Mouse (Mus musculus) MEL (cell line): ENCODE measurements at regions not wholly inside any gene's neighbourhood (a gene's known extent, or its start where the extent isn't known, plus 50 kb on each side); places are given as distances from the start of the nearest gene placed in this dataset.

Experiments
- CHD2 ChIP-seq: IDR thresholded peaks from 2 replicates; pipeline ENCODE4 v1.6.1; 2011; ENCODE audit warnings: low read length, improper control_type of control experiment
- CTCF ChIP-seq, 3 experiments: IDR thresholded peaks in 2 of 3; conservative IDR thresholded peaks in 1 of 3; 2 replicates each; pipeline ENCODE4 v1.5.1; 2011 to 2012; ENCODE audit warnings: low read length in 3 of 3, low read depth in 2 of 3, mild to moderate bottlenecking in 2 of 3, improper control_type of control experiment in 1 of 3, inconsistent platforms in 1 of 3, mixed read lengths in 1 of 3, moderate library complexity in 1 of 3; ENCODE audit not compliant: control insufficient read depth in 1 of 3, insufficient read depth in 1 of 3, poor library complexity in 1 of 3, severe bottlenecking in 1 of 3
- GABPA ChIP-seq: IDR thresholded peaks from 2 replicates; pipeline ENCODE4 v1.6.1; 2012; ENCODE audit warnings: low read depth, mild to moderate bottlenecking, inconsistent platforms, low read length, improper control_type of control experiment, moderate library complexity
- HCFC1 ChIP-seq: IDR thresholded peaks from 2 replicates; pipeline ENCODE4 v1.6.1; 2012; ENCODE audit warnings: low read depth, mild to moderate bottlenecking, inconsistent platforms, low read length, improper control_type of control experiment, moderate library complexity
- POLR2AphosphoS5 ChIP-seq: IDR thresholded peaks from 2 replicates; pipeline ENCODE4 v1.6.1; 2012; ENCODE audit warnings: low read depth, borderline replicate concordance, mild to moderate bottlenecking, inconsistent platforms, low read length, moderate library complexity, mixed read lengths

DNA sequence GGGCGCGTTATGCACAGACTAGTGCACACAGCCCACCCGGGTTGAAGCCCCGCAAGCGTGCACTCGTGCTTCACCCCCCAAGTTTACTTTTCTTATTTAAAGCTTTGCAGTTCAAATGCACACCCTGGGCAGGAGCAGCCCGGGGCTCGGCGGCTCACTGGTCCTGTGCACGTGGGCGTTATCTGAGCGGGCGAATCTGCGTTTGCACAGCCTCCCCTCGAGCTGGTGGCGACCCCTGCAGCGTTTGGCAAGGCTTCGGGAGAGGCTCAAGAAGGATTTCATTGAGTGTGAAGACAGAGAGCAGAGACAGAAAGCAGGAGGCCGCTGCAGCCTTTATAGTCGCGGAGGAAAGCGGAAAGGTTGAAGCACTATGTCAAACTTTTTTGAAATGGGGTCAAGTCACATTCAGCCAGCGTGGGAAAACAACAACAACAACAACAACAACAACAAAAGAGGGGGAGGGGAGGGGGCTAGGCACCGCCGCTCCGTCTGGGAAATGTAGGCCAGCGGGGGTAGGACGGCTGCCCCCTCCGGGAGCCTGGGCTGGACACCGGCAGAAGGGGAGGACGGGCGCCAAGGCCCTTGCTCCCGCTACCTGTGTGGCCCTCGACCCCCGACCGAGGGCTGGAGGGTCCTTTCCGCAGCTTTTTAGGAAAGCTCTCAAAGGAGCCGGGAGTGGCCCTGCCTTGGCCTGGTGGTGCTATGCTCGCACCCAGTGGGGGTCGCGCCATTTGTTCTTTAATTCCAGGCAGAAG lies 178.7 kb upstream of the Gdi2 start:
- TF ChIP-seq CTCF (IDR thresholded peaks at IDR 0.05 in 2 of 3, conservative IDR thresholded peaks at IDR 0.05 in 1 of 3; ENCODE audit: control insufficient read depth in 1 of 3, insufficient read depth in 1 of 3, low read depth in 2 of 3, low read length in 3 of 3, poor library complexity in 1 of 3, severe bottlenecking in 1 of 3) = no peak
- TF ChIP-seq POLR2AphosphoS5 = no peak
- no peak for TF ChIP-seq HCFC1
- no peak for TF ChIP-seq CHD2
- TF ChIP-seq GABPA = no peak
